Mouse (Mus musculus) spleen, adult 2 months (tissue): ENCODE data around the gene Usp36. TPM values are rescaled to one million over a fixed set of nuclear protein-coding genes. Genes with fewer than 3 reads are reported as not detected.

ENCODE experiments used
- DNase-seq, 2 experiments: peaks; one replicate each; pipeline versions ENCODE4 v3.0.0 to v3.0.0-alpha.2; 2012 to 2021; ENCODE audit warnings: low spot score in 2 of 2, low read depth in 1 of 2
- H3K27ac ChIP-seq: fragments of 200-500 bp; 2 replicates; pipeline ENCODE4 v1.5.1; 2012; ENCODE audit warnings: low read length, inconsistent platforms; ENCODE audit not compliant: insufficient read depth
- H3K27me3 ChIP-seq: fragments of 200-500 bp; 2 replicates; pipeline ENCODE4 v1.6.1; 2012; ENCODE audit warnings: mild to moderate bottlenecking, moderate library complexity, low read length, inconsistent platforms; ENCODE audit not compliant: control insufficient read depth, insufficient read depth
- H3K36me3 ChIP-seq: fragments of 200-500 bp; 2 replicates; pipeline ENCODE4 v1.6.1; 2012; ENCODE audit warnings: mild to moderate bottlenecking, low read length, inconsistent platforms; ENCODE audit not compliant: control insufficient read depth, insufficient read depth
- H3K4me1 ChIP-seq: fragments of 200-500 bp; 2 replicates; pipeline ENCODE4 v1.6.1; 2011; ENCODE audit warnings: inconsistent platforms; ENCODE audit not compliant: control insufficient read depth, insufficient read depth, insufficient read length
- H3K4me3 ChIP-seq: fragments of 200-500 bp; 2 replicates; pipeline ENCODE4 v1.5.1; 2011; ENCODE audit warnings: mild to moderate bottlenecking, inconsistent platforms; ENCODE audit not compliant: insufficient read depth, insufficient read length; ENCODE audit errors: extremely low read depth
- CTCF ChIP-seq: fragments of 200-500 bp; IDR thresholded peaks from 2 replicates; pipeline ENCODE4 v1.5.1; 2011; ENCODE audit warnings: mild to moderate bottlenecking, inconsistent platforms; ENCODE audit not compliant: insufficient read depth, insufficient read length, insufficient replicate concordance; ENCODE audit errors: extremely low read depth
- POLR2A ChIP-seq: fragments of 200-500 bp; IDR thresholded peaks from 2 replicates; pipeline ENCODE4 v1.6.1; 2011; ENCODE audit warnings: low read depth, low read length, inconsistent platforms
- WGBS: fragments of 180-500 bp; shearing (Covaris S2); methylation state at CpG from one replicate; pipeline ENCODE4 v1.1.7; 2018; 5-methylcytosine and 5-hydroxymethylcytosine counted together
- polyA plus RNA-seq: library from polyadenylated mRNA; depleted of rRNA; stranded (reverse); fragments of >200 nt; gene quantifications from 2 replicates; pipeline ENCODE4 v1.2.3, GENCODE M21; 2012

Gene Usp36
- polyA plus RNA-seq, 1 experiment = 25.3 TPM

GRCm38 (mm10) chr11:118266044-118266665 is 23.9 kb downstream of the Usp36 start:
- Histone ChIP-seq H3K4me1 (peaks cover 7% of the 10 kb centered on the region; the same call in 1 of the 2 replicates), H3K4me3 (no peak overlapping the region), H3K27me3 (no peaks in the 10 kb centered on the region), H3K27ac (peak overlapping the region; percentile 77), H3K36me3 (peaks cover 40% of the 10 kb centered on the region)
- DNase-seq = no peak
- 85% methylated on average over 10 of the region's 10 CpGs for WGBS
- no peak for TF ChIP-seq POLR2A
- TF ChIP-seq CTCF = no peak

GRCm38 (mm10) chr11:118265621-118266020 is 24.4 kb downstream of the Usp36 start:
- TF ChIP-seq CTCF (no peak), POLR2A (no peak)
- 83% methylated on average over 11 of the region's 11 CpGs for WGBS
- H3K27ac ChIP-seq = peak overlapping the region; percentile 77
- H3K4me1 ChIP-seq = peaks cover 12% of the 10 kb centered on the region; the same call in 1 of the 2 replicates
- DNase-seq = no peak
- H3K36me3 ChIP-seq = peaks cover 42% of the 10 kb centered on the region
- no peak overlapping the region for H3K4me3 ChIP-seq
- H3K27me3 ChIP-seq = no peaks in the 10 kb centered on the region

GRCm38 (mm10) chr11:118263146-118263545 is 26.9 kb downstream of the Usp36 start:
- H3K4me1 ChIP-seq = peaks cover 23% of the 10 kb centered on the region
- WGBS = 91% methylated on average over 5 of the region's 5 CpGs
- H3K27me3 ChIP-seq = no peaks in the 10 kb centered on the region
- DNase-seq = no peak
- no peak overlapping the region for H3K4me3 ChIP-seq
- TF ChIP-seq POLR2A (no peak), CTCF (no peak)
- H3K27ac ChIP-seq = no peak overlapping the region
- peaks cover 29% of the 10 kb centered on the region for H3K36me3 ChIP-seq

GRCm38 (mm10) chr11:118260081-118260480 is 30.0 kb downstream of the Usp36 start:
- Histone ChIP-seq H3K4me1 (peaks cover 20% of the 10 kb centered on the region), H3K4me3 (peak overlapping the region; percentile 39), H3K27ac (peak overlapping the region; percentile 97), H3K36me3 (peaks cover 21% of the 10 kb centered on the region), H3K27me3 (no peaks in the 10 kb centered on the region)
- DNase-seq = no peak
- WGBS = 23% methylated on average over 8 of the region's 8 CpGs
- TF ChIP-seq POLR2A (peak; percentile 21; the same call in 1 of the 2 replicates), CTCF (no peak)

GRCm38 (mm10) chr11:118259580-118259979 is 30.5 kb downstream of the Usp36 start:
- Histone ChIP-seq H3K36me3 (peaks cover 21% of the 10 kb centered on the region), H3K4me3 (no peak overlapping the region), H3K4me1 (peaks cover 22% of the 10 kb centered on the region), H3K27me3 (no peaks in the 10 kb centered on the region), H3K27ac (peak overlapping the region; percentile 97)
- DNase-seq = no peak
- WGBS = 80% methylated on average over 8 of the region's 8 CpGs
- TF ChIP-seq POLR2A = no peak
- TF ChIP-seq CTCF = no peak

GRCm38 (mm10) chr11:118256371-118256770 is 33.7 kb downstream of the Usp36 start:
- Histone ChIP-seq H3K27ac (no peak overlapping the region), H3K36me3 (peaks cover 7% of the 10 kb centered on the region), H3K4me1 (peaks cover 34% of the 10 kb centered on the region), H3K4me3 (no peak overlapping the region), H3K27me3 (no peaks in the 10 kb centered on the region)
- DNase-seq = no peak
- TF ChIP-seq POLR2A (no peak), CTCF (no peak)
- WGBS = 88% methylated on average over 7 of the region's 7 CpGs
